Mouse (Mus musculus) stomach, postnatal 0 days (tissue): ENCODE measurements at regions not wholly inside any gene's neighbourhood (a gene's known extent, or its start where the extent isn't known, plus 50 kb on each side); places are given as distances from the start of the nearest gene placed in this dataset.

Experiments used
- ATAC-seq: fragments of 200-750 bp; cut with Nextera tagmentation; 2 replicates; pipeline ENCODE4 v1.8.0; 2017; ENCODE audit not compliant: low FRiP score, low TSS enrichment
- DNase-seq: peaks from one replicate; pipeline ENCODE4 v3.0.0-alpha.2; 2016; ENCODE audit warnings: low spot score
- H3K27ac ChIP-seq: fragments of 300-500 bp; sonication (generic); replicated peaks from 2 replicates; pipeline ENCODE4 v1.5.1; 2014; ENCODE audit warnings: mild to moderate bottlenecking, control low read depth
- H3K27me3 ChIP-seq: fragments of 300-500 bp; sonication (generic); 2 replicates; pipeline ENCODE4 v1.6.1; 2014; ENCODE audit warnings: low read length; ENCODE audit not compliant: control insufficient read depth, insufficient read depth
- H3K36me3 ChIP-seq: fragments of 300-500 bp; sonication (generic); 2 replicates; pipeline ENCODE4 v1.6.1; 2014; ENCODE audit warnings: low read length, mixed read lengths; ENCODE audit not compliant: control insufficient read depth, insufficient read depth
- H3K4me1 ChIP-seq: fragments of 300-500 bp; sonication (generic); replicated peaks from 2 replicates; pipeline ENCODE4 v1.6.1; 2014; ENCODE audit warnings: antibody characterized with exemption; ENCODE audit not compliant: control insufficient read depth, insufficient read depth
- H3K4me2 ChIP-seq: fragments of 300-500 bp; sonication (generic); replicated peaks from 2 replicates; pipeline ENCODE4 v1.6.1; 2014; ENCODE audit warnings: low read depth, mild to moderate bottlenecking, control low read depth, moderate library complexity
- H3K4me3 ChIP-seq: fragments of 300-500 bp; sonication (generic); 2 replicates; pipeline ENCODE4 v1.5.1; 2014; ENCODE audit warnings: low read depth, low read length, control low read depth
- H3K9ac ChIP-seq: fragments of 300-500 bp; sonication (generic); 2 replicates; pipeline ENCODE4 v1.6.1; 2014; ENCODE audit warnings: mild to moderate bottlenecking, low read length, control low read depth, mixed read lengths
- H3K9me3 ChIP-seq: fragments of 300-500 bp; sonication (generic); 2 replicates; pipeline ENCODE4 v1.6.1; 2016; ENCODE audit warnings: low read length; ENCODE audit not compliant: control insufficient read depth
- CTCF ChIP-seq: IDR thresholded peaks from 2 replicates; pipeline ENCODE4 v1.5.1; 2016; ENCODE audit warnings: antibody characterized with exemption, low read depth, mild to moderate bottlenecking, moderate library complexity
- EP300 ChIP-seq: optimal IDR thresholded peaks from 2 replicates; pipeline ENCODE3; 2016; ENCODE audit warnings: antibody characterized with exemption
- WGBS: fragments of 180-500 bp; shearing (Covaris S2); extraction: QIAGEN DNeasy Blood & Tissue Kit; methylation state at CpG from one replicate; pipeline ENCODE4 v1.1.7; 2014; 5-methylcytosine and 5-hydroxymethylcytosine counted together

DNA sequence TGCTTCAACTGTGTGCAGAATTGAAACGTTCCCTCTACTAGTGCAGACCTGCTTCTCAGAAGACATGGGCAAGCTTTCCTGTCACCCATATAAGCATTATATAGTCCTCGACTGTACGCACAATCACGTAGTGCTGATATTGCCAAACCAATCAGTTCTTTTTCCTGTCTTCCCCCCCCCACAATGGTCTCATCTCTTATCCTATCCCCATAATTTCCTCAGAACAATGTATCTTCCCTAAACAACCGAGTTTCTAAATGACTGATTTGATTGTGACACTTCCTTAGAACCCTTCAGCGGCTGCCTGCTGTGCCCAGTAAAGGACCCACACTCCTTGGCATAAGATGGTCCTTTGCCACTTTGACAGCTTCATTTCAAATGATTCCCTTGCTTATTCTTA lies 207.0 kb downstream of the Plk2 start:
- 61% methylated on average over 6 of the region's 6 CpGs for WGBS
- no peak for TF ChIP-seq EP300
- no peak for TF ChIP-seq CTCF

DNA sequence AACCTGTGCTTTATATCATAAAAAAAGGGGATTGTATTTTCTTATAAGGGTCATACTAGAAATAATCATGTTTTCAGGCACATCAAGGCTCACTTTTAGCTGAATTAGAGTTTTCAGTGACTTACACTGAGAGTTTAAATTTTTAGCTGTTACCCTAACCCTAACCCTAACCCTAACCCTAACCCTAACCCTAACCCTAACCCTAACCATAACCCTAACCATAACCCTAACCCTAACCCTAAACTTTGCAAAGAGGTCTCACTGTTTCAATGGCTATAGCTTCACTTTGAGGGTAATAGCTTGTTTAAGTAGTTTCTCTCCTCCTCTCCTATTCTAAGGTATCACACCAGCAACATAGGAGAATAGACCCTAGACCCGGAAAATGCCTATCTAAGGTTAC lies 208.0 kb downstream of the Plk2 start:
- H3K4me2 ChIP-seq, result no peak overlapping the region
- no peak overlapping the region for H3K4me3 ChIP-seq
- no peaks in the 10 kb centered on the region for H3K27me3 ChIP-seq
- no peaks in the 10 kb centered on the region for H3K36me3 ChIP-seq
- ATAC-seq (no peak), DNase-seq (no peak)
- TF ChIP-seq EP300 (no peak), CTCF (no peak)
- H3K27ac ChIP-seq, result no peak overlapping the region
- H3K9me3 ChIP-seq, result no peaks in the 10 kb centered on the region
- H3K4me1 ChIP-seq, result no peaks in the 10 kb centered on the region
- H3K9ac ChIP-seq, result no peak overlapping the region
- 100% methylated on average over 1 of the region's 1 CpGs for WGBS

More for the DNA sequence above, 207.0 kb downstream of the Plk2 start:
- Histone ChIP-seq H3K4me1 (no peaks in the 10 kb centered on the region), H3K4me2 (no peak overlapping the region), H3K36me3 (no peaks in the 10 kb centered on the region), H3K27me3 (no peaks in the 10 kb centered on the region), H3K4me3 (no peak overlapping the region), H3K27ac (no peak overlapping the region), H3K9ac (no peak overlapping the region), H3K9me3 (no peaks in the 10 kb centered on the region)
- ATAC-seq (no peak), DNase-seq (no peak)

- H3K4me1 ChIP-seq, result no peaks in the 10 kb centered on the region
- H3K4me3 ChIP-seq, result no peak overlapping the region
- H3K27ac ChIP-seq, result no peak overlapping the region
- H3K27me3 ChIP-seq, result no peaks in the 10 kb centered on the region
- DNase-seq (no peak), ATAC-seq (no peak)
- H3K36me3 ChIP-seq, result no peaks in the 10 kb centered on the region
- H3K4me2 ChIP-seq, result no peak overlapping the region
- WGBS, result 87% methylated on average over 6 of the region's 6 CpGs
- no peak overlapping the region for H3K9ac ChIP-seq
- TF ChIP-seq CTCF (no peak), EP300 (no peak)
- H3K9me3 ChIP-seq, result no peaks in the 10 kb centered on the region
These were observed 224.2 kb downstream of the Plk2 start for GRCm38 (mm10) chr13:110619010-110619409.

- H3K4me3 ChIP-seq, result no peak overlapping the region
- no peaks in the 10 kb centered on the region for H3K27me3 ChIP-seq
- H3K9ac ChIP-seq, result no peak overlapping the region
- no peak for TF ChIP-seq EP300
- no peak for TF ChIP-seq CTCF
- H3K27ac ChIP-seq, result no peak overlapping the region
- DNase-seq (no peak), ATAC-seq (no peak)
- 63% methylated on average over 6 of the region's 6 CpGs for WGBS
- no peaks in the 10 kb centered on the region for H3K36me3 ChIP-seq
- no peaks in the 10 kb centered on the region for H3K4me1 ChIP-seq
- no peaks in the 10 kb centered on the region for H3K9me3 ChIP-seq
- H3K4me2 ChIP-seq, result no peak overlapping the region
These were observed 232.3 kb downstream of the Plk2 start for GRCm38 (mm10) chr13:110627136-110627535.

GRCm38 (mm10) chr13:110627732-110628131 lies 232.9 kb downstream of the Plk2 start:
- Histone ChIP-seq H3K9me3 (no peaks in the 10 kb centered on the region), H3K9ac (no peak overlapping the region), H3K27me3 (no peaks in the 10 kb centered on the region), H3K36me3 (no peaks in the 10 kb centered on the region), H3K4me2 (no peak overlapping the region), H3K27ac (no peak overlapping the region), H3K4me3 (no peak overlapping the region), H3K4me1 (no peaks in the 10 kb centered on the region)
- ATAC-seq, result no peak
- WGBS, result 86% methylated on average over 9 of the region's 9 CpGs
- no peak for TF ChIP-seq EP300
- no peak for TF ChIP-seq CTCF
- DNase-seq, result no peak

GRCm38 (mm10) chr13:110628201-110628600 lies 233.4 kb downstream of the Plk2 start:
- TF ChIP-seq CTCF (no peak), EP300 (no peak)
- Histone ChIP-seq H3K4me1 (no peaks in the 10 kb centered on the region), H3K9me3 (no peaks in the 10 kb centered on the region), H3K36me3 (no peaks in the 10 kb centered on the region), H3K27me3 (no peaks in the 10 kb centered on the region), H3K27ac (no peak overlapping the region), H3K4me3 (no peak overlapping the region), H3K4me2 (no peak overlapping the region), H3K9ac (no peak overlapping the region)
- WGBS, result 84% methylated on average over 1 of the region's 1 CpGs
- ATAC-seq (no peak), DNase-seq (no peak)
